In genomic region chr9:104496220-104496619, GRCm38 (mm10) we compare ENCODE assay signal across 21 mouse cellular contexts. TPM values are rescaled to one million over a fixed set of nuclear protein-coding genes. Genes with fewer than 3 reads are reported as not detected.
"Had no signal": no experiment of that assay in that cellular context is flagged by ENCODE, and none has a peak within 500 bp of the region (broad histone marks: within the 10 kb centered on the region; RNA-seq: fewer than 3 reads in every experiment).

No protein-coding gene starts in this region.

- H3K36me3 ChIP-seq: lung, embryonic 15.5 days; midbrain, embryonic 13.5 days; midbrain, embryonic 15.5 days; neural tube, embryonic 12.5 days; stomach, embryonic 15.5 days had no signal

- H3K27me3 ChIP-seq: lung, embryonic 15.5 days; megakaryocyte, embryonic 14.5 days; midbrain, embryonic 13.5 days; midbrain, embryonic 15.5 days; neural tube, embryonic 12.5 days; stomach, embryonic 15.5 days had no signal

- H3K9ac ChIP-seq: liver, postnatal 0 days; lung, embryonic 15.5 days; midbrain, embryonic 13.5 days; midbrain, embryonic 15.5 days; neural tube, embryonic 12.5 days; stomach, embryonic 15.5 days had no signal

- H3K27ac ChIP-seq: lung, embryonic 15.5 days; macrophage; midbrain, embryonic 13.5 days; midbrain, embryonic 15.5 days; neural tube, embryonic 12.5 days; stomach, embryonic 15.5 days; stomach, postnatal 0 days had no signal

- H3K4me1 ChIP-seq: lung, embryonic 15.5 days; megakaryocyte, embryonic 14.5 days; midbrain, embryonic 13.5 days; midbrain, embryonic 15.5 days; neural tube, embryonic 12.5 days; stomach, embryonic 15.5 days had no signal

- DNase-seq: liver, postnatal 0 days; lung, adult 2 months; lung, postnatal 14 days; lung, postnatal 36 days; right cerebral cortex, postnatal 25 days; thymus, adult 2 months; thymus, postnatal 25 days; thymus, postnatal 4 days had no signal

- H3K4me2 ChIP-seq: lung, embryonic 15.5 days; midbrain, embryonic 11.5 days; midbrain, embryonic 13.5 days; midbrain, embryonic 15.5 days; neural tube, embryonic 12.5 days; stomach, embryonic 15.5 days had no signal

- H3K9me3 ChIP-seq: lung, embryonic 15.5 days; midbrain, embryonic 13.5 days; midbrain, embryonic 15.5 days; neural tube, embryonic 12.5 days; stomach, embryonic 15.5 days had no signal

- H3K4me3 ChIP-seq: lung, embryonic 15.5 days; megakaryocyte, embryonic 14.5 days; midbrain, embryonic 13.5 days; midbrain, embryonic 15.5 days; neural tube, embryonic 12.5 days; stomach, embryonic 15.5 days had no signal

RNA-seq across cellular contexts. Expression of gene Cpne4, which starts 50.9 kb away (rescaled TPM):
- total RNA-seq: megakaryocyte progenitor cell, adult 5-6 weeks; monocyte, adult 5-6 weeks; neutrophil, adult 5-6 weeks had no signal
- polyA plus RNA-seq: liver, postnatal 0 days; macrophage; urinary bladder, adult 2 months had no signal
